Mouse (Mus musculus): ENCODE data around the gene Prmt7.

DNA sequence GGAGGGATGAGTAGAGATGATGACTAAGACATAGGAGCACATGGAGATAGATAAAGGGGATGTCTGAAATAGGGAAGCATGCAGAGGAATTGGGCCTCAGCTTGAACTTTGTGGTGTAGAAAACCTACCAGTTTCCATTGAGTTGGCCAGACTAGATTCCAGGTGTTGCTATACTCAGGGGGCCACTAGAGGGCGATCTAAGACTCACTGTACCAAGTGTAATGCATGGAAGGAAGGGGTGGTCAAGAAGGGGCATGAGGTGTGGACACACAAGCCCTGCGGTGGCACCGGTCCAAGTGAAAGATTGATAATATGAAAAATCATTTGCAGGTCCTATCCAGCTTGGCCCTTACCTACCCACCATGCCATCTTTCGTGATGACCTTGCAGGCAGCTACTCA is 45.3 kb upstream of the Prmt7 start:
- peak; percentile 57 for TF ChIP-seq CTCF (IDR thresholded peaks at IDR 0.05; ENCODE audit: control insufficient read depth, insufficient read depth, low read length)
- no peak for TF ChIP-seq POLR2A (IDR thresholded peaks at IDR 0.05; ENCODE audit: borderline replicate concordance, control insufficient read depth, low read depth, low read length)

Measured in bone marrow, adult 2 months (tissue).